Mouse (Mus musculus): ENCODE data around the gene Gm10428. TPM values are rescaled to one million over a fixed set of nuclear protein-coding genes. Genes with fewer than 3 reads are reported as not detected.

The Gm10428 gene
- not detected in 2 replicates for polyA plus RNA-seq (2012; rRNA removed)

DNA sequence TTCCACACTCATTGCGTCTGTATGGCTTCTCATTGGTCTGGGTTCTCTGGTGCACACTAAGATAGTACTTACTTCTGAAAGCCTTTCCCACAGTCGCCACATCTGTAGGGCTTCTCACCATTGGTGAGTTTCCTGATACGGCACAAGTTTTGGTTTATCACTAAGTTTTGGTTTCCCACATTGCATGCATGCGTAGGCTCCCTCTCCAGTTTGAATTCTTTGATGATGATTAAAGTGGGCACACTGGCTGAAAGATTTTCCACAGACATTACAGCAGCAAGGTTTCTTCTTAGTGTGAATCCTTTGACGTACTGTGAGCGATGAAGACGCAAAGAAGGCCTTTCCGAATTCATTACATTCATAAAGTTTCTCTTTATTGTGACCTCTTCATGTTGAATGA, at the start of gene Gm10428:
Gene Gm10428 (plus strand): TSS at position 321 of the 400 bp plus-strand sequence.
- no peak for DNase-seq
- H3K27ac ChIP-seq (ENCODE audit: insufficient read depth, low read depth, low read length) = no peak within 1 kb of the TSS
- TF ChIP-seq POLR2A (IDR thresholded peaks at IDR 0.05; ENCODE audit: low read depth, low read length) = no peak
- no peak for TF ChIP-seq CTCF (conservative IDR thresholded peaks at IDR 0.05; ENCODE audit: insufficient read depth, insufficient read length, low read depth, low read length)
- H3K4me1 ChIP-seq (ENCODE audit: control insufficient read depth, insufficient read depth, low read length) = no peaks in the 10 kb centered on the region; the same call in 1 of the 2 replicates
- 94% methylated on average over 8 of the region's 8 CpGs for WGBS
- no peaks in the 10 kb centered on the region for H3K27me3 ChIP-seq (replicated peaks; ENCODE audit: control insufficient read depth, insufficient read depth, low read length)
- H3K36me3 ChIP-seq (ENCODE audit: control insufficient read depth, insufficient read depth, low read length) = no peaks in the 10 kb centered on the region
- H3K4me3 ChIP-seq (ENCODE audit: insufficient read depth, low read depth, low read length) = no peak within 1 kb of the TSS

DNA sequence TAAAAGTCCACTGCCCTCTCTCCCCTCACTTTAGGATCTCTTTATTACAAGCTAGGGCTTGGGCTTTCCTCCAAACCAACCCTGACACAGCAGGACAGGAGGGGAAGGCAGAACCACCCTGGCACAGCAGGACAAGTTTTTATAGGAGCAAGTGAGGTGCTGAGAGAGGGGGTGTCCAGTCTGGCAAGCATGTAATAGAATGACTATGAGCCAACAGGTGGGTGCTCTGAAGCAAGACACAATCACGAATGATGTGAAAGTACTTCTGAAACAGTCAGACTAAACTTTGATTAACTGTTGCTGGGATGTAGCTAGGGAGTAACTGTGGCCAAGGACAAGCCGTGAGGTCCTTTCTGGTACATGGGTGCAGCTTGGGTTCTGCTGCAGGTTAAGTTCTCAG, 46.8 kb upstream of the Gm10428 start:
- no peaks in the 10 kb centered on the region for H3K27me3 ChIP-seq (replicated peaks; ENCODE audit: control insufficient read depth, insufficient read depth, low read length)
- H3K36me3 ChIP-seq (ENCODE audit: control insufficient read depth, insufficient read depth, low read length) = no peaks in the 10 kb centered on the region
- WGBS = 64% methylated on average over 2 of the region's 2 CpGs

DNA sequence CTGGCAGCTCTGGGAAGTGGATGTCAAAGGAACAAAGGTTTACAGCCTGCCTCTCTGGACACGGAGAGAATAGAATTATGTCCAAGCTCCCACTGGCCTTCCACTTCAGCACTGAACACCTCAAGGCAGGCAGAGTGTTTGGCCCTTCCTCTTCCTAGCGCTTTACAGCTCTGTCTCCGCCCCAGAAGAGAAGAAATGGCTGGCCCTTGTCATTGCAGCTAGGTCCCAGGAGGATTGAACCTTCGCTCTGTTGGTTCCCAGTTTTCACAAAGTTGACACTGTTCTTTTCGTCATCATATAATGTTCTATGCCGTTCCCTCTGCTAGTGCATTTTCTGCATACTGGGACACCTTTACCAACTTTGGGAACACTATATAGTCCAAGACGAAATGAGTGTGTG, 44.6 kb upstream of the Gm10428 start:
- H3K4me1 ChIP-seq (ENCODE audit: control insufficient read depth, insufficient read depth, low read length) = no peaks in the 10 kb centered on the region
- TF ChIP-seq CTCF (conservative IDR thresholded peaks at IDR 0.05; ENCODE audit: insufficient read depth, insufficient read length, low read depth, low read length) = no peak
- no peaks in the 10 kb centered on the region for H3K27me3 ChIP-seq (replicated peaks; ENCODE audit: control insufficient read depth, insufficient read depth, low read length)
- no peak overlapping the region for H3K4me3 ChIP-seq (ENCODE audit: insufficient read depth, low read depth, low read length)
- 72% methylated on average over 7 of the region's 7 CpGs for WGBS
- no peak for DNase-seq
- H3K36me3 ChIP-seq (ENCODE audit: control insufficient read depth, insufficient read depth, low read length) = no peaks in the 10 kb centered on the region
- H3K27ac ChIP-seq (ENCODE audit: insufficient read depth, low read depth, low read length) = no peak overlapping the region

More for the DNA sequence above, 46.8 kb upstream of the Gm10428 start:
- DNase-seq = no peak
- no peaks in the 10 kb centered on the region for H3K4me1 ChIP-seq (ENCODE audit: control insufficient read depth, insufficient read depth, low read length)
- no peak overlapping the region for H3K4me3 ChIP-seq (ENCODE audit: insufficient read depth, low read depth, low read length)
- H3K27ac ChIP-seq (ENCODE audit: insufficient read depth, low read depth, low read length) = no peak overlapping the region
- TF ChIP-seq CTCF (conservative IDR thresholded peaks at IDR 0.05; ENCODE audit: insufficient read depth, insufficient read length, low read depth, low read length) (no peak), POLR2A (IDR thresholded peaks at IDR 0.05; ENCODE audit: low read depth, low read length) (no peak)

DNA sequence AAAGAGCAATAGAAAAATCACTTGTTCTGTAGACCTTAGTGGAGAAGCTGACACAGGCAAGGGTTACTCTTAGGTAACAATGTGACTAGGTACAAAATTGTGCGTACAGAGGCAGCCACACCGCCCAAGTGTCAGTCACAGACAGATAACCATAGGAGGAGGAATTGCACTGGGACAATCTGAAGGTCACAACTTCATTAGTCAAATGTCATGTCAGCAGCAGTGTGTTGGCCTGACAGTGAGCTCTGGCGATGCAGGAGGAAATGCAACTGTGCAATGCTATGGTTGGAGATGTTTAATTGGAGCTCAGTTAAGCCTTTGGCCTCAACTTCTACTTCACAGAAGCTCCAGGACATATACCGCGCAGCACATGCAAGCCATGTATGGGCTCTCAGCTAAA, 42.2 kb upstream of the Gm10428 start:
- Histone ChIP-seq H3K4me1 (ENCODE audit: control insufficient read depth, insufficient read depth, low read length) (no peaks in the 10 kb centered on the region), H3K27ac (ENCODE audit: insufficient read depth, low read depth, low read length) (no peak overlapping the region), H3K27me3 (replicated peaks; ENCODE audit: control insufficient read depth, insufficient read depth, low read length) (no peaks in the 10 kb centered on the region), H3K36me3 (ENCODE audit: control insufficient read depth, insufficient read depth, low read length) (no peaks in the 10 kb centered on the region), H3K4me3 (ENCODE audit: insufficient read depth, low read depth, low read length) (no peak overlapping the region)
- 87% methylated on average over 5 of the region's 5 CpGs for WGBS
- TF ChIP-seq POLR2A (IDR thresholded peaks at IDR 0.05; ENCODE audit: low read depth, low read length) (no peak), CTCF (conservative IDR thresholded peaks at IDR 0.05; ENCODE audit: insufficient read depth, insufficient read length, low read depth, low read length) (no peak)
- DNase-seq = no peak

DNA sequence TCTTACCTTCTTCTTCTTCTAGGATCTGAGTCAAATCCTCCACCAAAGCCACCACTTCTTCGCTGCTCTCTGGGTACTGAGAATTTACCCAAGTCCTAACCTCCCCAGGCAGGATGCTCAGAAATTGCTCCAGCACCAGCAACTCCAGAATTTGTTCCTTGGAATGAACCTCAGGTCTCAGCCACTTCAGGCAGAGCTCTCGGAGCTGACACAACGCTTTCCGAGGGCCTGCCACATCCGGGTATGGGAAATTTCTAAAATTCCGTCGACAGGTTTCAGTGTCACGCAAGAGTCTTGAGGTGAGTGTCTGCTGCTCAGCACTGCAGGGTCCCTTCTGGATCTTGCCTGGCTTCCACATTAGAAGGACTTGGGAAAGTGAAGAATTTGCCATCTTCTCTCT, 24.6 kb upstream of the Gm10428 start:
- no peak for DNase-seq
- no peaks in the 10 kb centered on the region for H3K36me3 ChIP-seq (ENCODE audit: control insufficient read depth, insufficient read depth, low read length)
- TF ChIP-seq CTCF (conservative IDR thresholded peaks at IDR 0.05; ENCODE audit: insufficient read depth, insufficient read length, low read depth, low read length) (no peak), POLR2A (IDR thresholded peaks at IDR 0.05; ENCODE audit: low read depth, low read length) (no peak)
- 93% methylated on average over 8 of the region's 8 CpGs for WGBS
- H3K27ac ChIP-seq (ENCODE audit: insufficient read depth, low read depth, low read length) = no peak overlapping the region
- H3K4me3 ChIP-seq (ENCODE audit: insufficient read depth, low read depth, low read length) = no peak overlapping the region
- no peaks in the 10 kb centered on the region for H3K27me3 ChIP-seq (replicated peaks; ENCODE audit: control insufficient read depth, insufficient read depth, low read length)
- no peaks in the 10 kb centered on the region for H3K4me1 ChIP-seq (ENCODE audit: control insufficient read depth, insufficient read depth, low read length)

DNA sequence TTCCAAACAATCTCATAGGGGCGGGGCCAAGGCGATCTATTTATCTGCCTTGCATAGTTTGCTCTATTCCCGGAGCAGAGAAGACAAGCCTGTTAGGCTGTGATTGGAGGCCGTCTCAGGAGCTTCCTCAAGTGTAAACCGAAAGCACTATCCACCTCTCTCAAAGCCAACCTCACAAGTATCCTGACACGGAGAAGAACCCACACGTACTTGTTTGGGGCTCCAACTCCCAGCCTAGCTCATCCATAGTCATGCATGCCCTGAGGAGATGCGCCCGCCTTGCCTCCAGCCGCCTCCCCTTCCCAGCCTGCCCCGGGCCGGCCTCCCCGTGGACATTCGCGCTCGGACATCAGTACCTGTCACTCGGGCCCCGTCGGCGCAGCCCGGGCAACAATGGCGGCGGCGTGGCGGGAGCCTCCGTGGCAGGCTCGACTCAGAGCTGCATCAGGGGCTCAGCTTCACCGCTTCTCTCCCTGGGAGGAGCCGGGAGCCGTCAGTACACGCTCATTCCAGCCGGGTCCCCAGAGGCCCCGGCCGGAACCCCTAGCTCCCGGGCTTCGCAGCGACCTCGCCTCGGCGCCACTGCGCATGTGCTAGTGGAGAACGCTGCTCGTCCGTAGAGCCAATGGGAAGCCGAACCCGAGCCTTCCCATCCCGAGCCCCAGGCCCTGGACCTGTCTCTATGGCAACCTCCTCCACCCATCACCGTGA, 21.4 kb upstream of the Gm10428 start, which contains the start of gene Zfp287:
Gene Zfp287 (minus strand): TSS at position 595 of the 711 bp plus-strand sequence.
- TF ChIP-seq POLR2A (IDR thresholded peaks at IDR 0.05; ENCODE audit: low read depth, low read length) = no peak
- no peak for TF ChIP-seq CTCF (conservative IDR thresholded peaks at IDR 0.05; ENCODE audit: insufficient read depth, insufficient read length, low read depth, low read length)
- Histone ChIP-seq H3K4me1 (ENCODE audit: control insufficient read depth, insufficient read depth, low read length) (no peaks in the 10 kb centered on the region), H3K27ac (ENCODE audit: insufficient read depth, low read depth, low read length) (peak within 1 kb of the TSS; percentile 1; the same call in 1 of the 2 replicates), H3K4me3 (ENCODE audit: insufficient read depth, low read depth, low read length) (peak within 1 kb of the TSS; percentile 55), H3K27me3 (replicated peaks; ENCODE audit: control insufficient read depth, insufficient read depth, low read length) (no peaks in the 10 kb centered on the region), H3K36me3 (ENCODE audit: control insufficient read depth, insufficient read depth, low read length) (no peaks in the 10 kb centered on the region)
- WGBS = under 1% methylated on average over 48 of the region's 48 CpGs
- peak; percentile 90 for DNase-seq

DNA sequence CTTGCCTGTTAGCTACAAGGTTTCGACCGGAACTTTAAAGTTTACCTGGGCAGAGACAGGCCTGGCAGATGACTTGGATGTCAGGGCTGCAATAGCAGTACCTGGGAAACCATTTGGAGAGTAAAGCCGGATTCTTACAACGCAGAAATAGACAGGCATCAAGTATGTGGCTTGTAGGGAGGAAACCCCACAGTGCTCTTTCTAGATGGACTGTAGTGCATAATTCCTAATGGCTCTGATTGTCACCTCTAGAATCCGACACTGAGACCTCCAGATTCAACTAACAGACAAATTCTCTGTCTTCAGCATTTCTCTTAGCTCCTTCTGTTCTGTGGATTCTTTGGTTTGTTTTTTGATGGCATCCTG, 20.9 kb upstream of the Gm10428 start:
- TF ChIP-seq CTCF (conservative IDR thresholded peaks at IDR 0.05; ENCODE audit: insufficient read depth, insufficient read length, low read depth, low read length) (no peak), POLR2A (IDR thresholded peaks at IDR 0.05; ENCODE audit: low read depth, low read length) (no peak)
- WGBS = 16% methylated on average over 5 of the region's 5 CpGs
- no peak overlapping the region for H3K27ac ChIP-seq (ENCODE audit: insufficient read depth, low read depth, low read length)

More for the DNA sequence above, 20.9 kb upstream of the Gm10428 start:
- Histone ChIP-seq H3K36me3 (ENCODE audit: control insufficient read depth, insufficient read depth, low read length) (no peaks in the 10 kb centered on the region), H3K4me1 (ENCODE audit: control insufficient read depth, insufficient read depth, low read length) (no peaks in the 10 kb centered on the region), H3K4me3 (ENCODE audit: insufficient read depth, low read depth, low read length) (peak overlapping the region; percentile 55), H3K27me3 (replicated peaks; ENCODE audit: control insufficient read depth, insufficient read depth, low read length) (no peaks in the 10 kb centered on the region)
- no peak for DNase-seq
